Mouse (Mus musculus) stomach, embryonic 16.5 days (tissue): ENCODE measurements around the gene Nat10. TPM values are rescaled to one million over a fixed set of nuclear protein-coding genes. Genes with fewer than 3 reads are reported as not detected.

ENCODE experiments used
- ATAC-seq: fragments of 200-750 bp; cut with Nextera tagmentation; 2 replicates; pipeline ENCODE4 v1.8.0; 2017; ENCODE audit warnings: moderate number of reproducible peaks, moderate TSS enrichment; ENCODE audit not compliant: insufficient read depth, low FRiP score
- H3K27ac ChIP-seq: fragments of 300-500 bp; sonication (generic); 2 replicates; pipeline ENCODE4 v1.5.1; 2014; ENCODE audit warnings: low read length
- H3K27me3 ChIP-seq: fragments of 300-500 bp; sonication (generic); 2 replicates; pipeline ENCODE4 v1.6.1; 2014; ENCODE audit warnings: low read length, control low read depth, mixed read lengths; ENCODE audit not compliant: control insufficient read depth, insufficient read depth
- H3K36me3 ChIP-seq: fragments of 300-500 bp; sonication (generic); 2 replicates; pipeline ENCODE4 v1.6.1; 2014; ENCODE audit warnings: low read length; ENCODE audit not compliant: control insufficient read depth, insufficient read depth
- H3K4me1 ChIP-seq: fragments of 300-500 bp; sonication (generic); 2 replicates; pipeline ENCODE4 v1.6.1; 2014; ENCODE audit warnings: low read length, control low read depth, mixed read lengths; ENCODE audit not compliant: control insufficient read depth, insufficient read depth
- H3K4me2 ChIP-seq: fragments of 300-500 bp; sonication (generic); 2 replicates; pipeline ENCODE4 v1.6.1; 2014; ENCODE audit warnings: low read depth, low read length, mixed read lengths
- H3K4me3 ChIP-seq: fragments of 300-500 bp; sonication (generic); replicated peaks from 2 replicates; pipeline ENCODE4 v1.5.1; 2014; ENCODE audit warnings: mild to moderate bottlenecking, low read length
- H3K9ac ChIP-seq: fragments of 300-500 bp; sonication (generic); 2 replicates; pipeline ENCODE4 v1.6.1; 2014; ENCODE audit warnings: low read length
- H3K9me3 ChIP-seq: fragments of 300-500 bp; sonication (generic); replicated peaks from 2 replicates; pipeline ENCODE4 v1.6.1; 2016; ENCODE audit warnings: low read length, control low read depth; ENCODE audit not compliant: control insufficient read depth
- WGBS: fragments of 180-500 bp; shearing (Covaris S2); extraction: QIAGEN DNeasy Blood & Tissue Kit; methylation state at CpG from one replicate; pipeline ENCODE4 v1.1.7; 2014; 5-methylcytosine and 5-hydroxymethylcytosine counted together
- polyA plus RNA-seq: library from polyadenylated mRNA; unstranded; fragments of >200 nt; fragmentation: Nextera tagmentation; extraction: Ambion mirVana; gene quantifications from 2 replicates; pipeline ENCODE4 v1.2.1, GENCODE M21; 2015

Nat10 gene
- polyA plus RNA-seq, 1 experiment from 2014 or later: 27.1 TPM

DNA sequence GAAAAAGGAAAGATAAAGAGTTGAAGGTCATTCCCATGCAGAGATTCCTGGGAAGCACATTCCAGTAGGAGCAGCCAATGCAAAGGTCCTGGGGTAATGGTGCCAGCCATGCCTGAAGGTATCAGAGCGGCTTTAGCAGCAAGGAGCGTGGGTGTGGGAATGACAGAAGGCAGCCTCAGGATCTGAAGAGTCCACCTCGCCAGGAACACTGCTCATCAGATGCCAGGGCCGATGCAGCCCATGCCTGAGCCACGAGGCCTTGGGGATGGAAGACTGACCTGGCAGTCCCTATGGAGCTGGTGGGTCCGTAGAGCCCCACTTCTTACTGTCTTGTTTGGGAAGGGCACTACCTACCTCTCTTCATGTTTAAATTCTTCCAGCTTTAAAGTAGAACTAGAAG lies 9.3 kb downstream of the Nat10 start:
- no peak overlapping the region for H3K9ac ChIP-seq
- H3K4me3 ChIP-seq: no peak overlapping the region
- ATAC-seq: no peak
- H3K27ac ChIP-seq: no peak overlapping the region
- H3K4me1 ChIP-seq: no peaks in the 10 kb centered on the region
- no peaks in the 10 kb centered on the region for H3K36me3 ChIP-seq
- WGBS: 86% methylated on average over 6 of the region's 6 CpGs
- no peak overlapping the region for H3K4me2 ChIP-seq
- no peaks in the 10 kb centered on the region for H3K9me3 ChIP-seq
- H3K27me3 ChIP-seq: no peaks in the 10 kb centered on the region

DNA sequence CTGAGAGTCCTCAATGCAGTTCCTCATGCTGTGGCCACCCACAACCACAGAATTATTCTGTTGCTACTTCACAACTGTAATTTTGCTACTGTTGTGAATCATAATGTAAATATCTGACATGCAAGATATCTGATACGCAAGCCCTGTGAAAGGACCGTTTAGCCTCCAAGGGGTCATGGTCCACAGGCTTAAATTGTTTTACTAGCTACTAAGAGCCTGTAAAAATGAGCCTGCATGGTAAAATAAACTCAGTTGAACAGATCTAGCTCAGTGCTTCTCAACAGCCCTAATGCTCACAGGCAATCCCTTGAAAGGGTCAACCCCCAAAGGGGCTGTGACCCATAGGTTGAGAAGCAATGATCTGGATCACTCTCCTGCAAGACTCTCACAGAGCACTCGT lies 12.0 kb downstream of the Nat10 start:
- Histone ChIP-seq H3K9ac (no peak overlapping the region), H3K36me3 (no peaks in the 10 kb centered on the region), H3K27ac (no peak overlapping the region), H3K4me1 (no peaks in the 10 kb centered on the region), H3K9me3 (no peaks in the 10 kb centered on the region), H3K27me3 (no peaks in the 10 kb centered on the region), H3K4me2 (no peak overlapping the region), H3K4me3 (no peak overlapping the region)
- ATAC-seq: no peak
- 72% methylated on average over 3 of the region's 3 CpGs for WGBS

- WGBS: 88% methylated on average over 9 of the region's 9 CpGs
- H3K9me3 ChIP-seq: no peaks in the 10 kb centered on the region
- no peak overlapping the region for H3K4me3 ChIP-seq
- H3K36me3 ChIP-seq: no peaks in the 10 kb centered on the region
- H3K4me2 ChIP-seq: no peak overlapping the region
- no peaks in the 10 kb centered on the region for H3K27me3 ChIP-seq
- ATAC-seq: no peak
- H3K9ac ChIP-seq: no peak overlapping the region
- H3K27ac ChIP-seq: no peak overlapping the region
- H3K4me1 ChIP-seq: no peaks in the 10 kb centered on the region
Measured at GRCm38 (mm10) chr2:103747891-103748290, 13.2 kb downstream of the Nat10 start.

DNA sequence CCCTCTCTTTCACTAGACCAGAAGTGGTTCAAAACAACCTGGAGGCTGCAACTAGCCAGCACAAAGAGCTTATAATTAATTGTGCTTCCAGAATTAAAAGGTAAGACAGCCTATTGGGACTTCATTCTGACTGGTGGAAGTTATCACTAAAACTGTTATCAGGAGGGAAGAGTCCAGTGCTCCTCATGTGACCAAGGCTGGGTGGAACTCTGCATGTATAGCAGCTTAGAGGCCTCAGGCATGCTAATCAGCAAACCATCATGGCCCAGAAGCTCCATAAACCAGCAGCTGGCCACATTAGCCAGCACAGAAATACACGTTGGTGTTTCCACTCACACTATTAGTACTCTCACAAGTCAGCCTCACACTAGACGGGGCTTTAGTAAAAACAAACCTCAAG lies 14.3 kb downstream of the Nat10 start:
- 88% methylated on average over 2 of the region's 2 CpGs for WGBS
- no peak overlapping the region for H3K9ac ChIP-seq
- no peaks in the 10 kb centered on the region for H3K27me3 ChIP-seq
- H3K4me3 ChIP-seq: no peak overlapping the region
- no peaks in the 10 kb centered on the region for H3K36me3 ChIP-seq
- no peaks in the 10 kb centered on the region for H3K4me1 ChIP-seq
- no peak overlapping the region for H3K27ac ChIP-seq
- H3K4me2 ChIP-seq: no peak overlapping the region
- no peaks in the 10 kb centered on the region for H3K9me3 ChIP-seq
- ATAC-seq: no peak

- Histone ChIP-seq H3K27ac (no peak overlapping the region), H3K4me1 (no peaks in the 10 kb centered on the region), H3K9me3 (no peaks in the 10 kb centered on the region), H3K9ac (no peak overlapping the region), H3K27me3 (no peaks in the 10 kb centered on the region), H3K4me2 (no peak overlapping the region), H3K36me3 (no peaks in the 10 kb centered on the region), H3K4me3 (no peak overlapping the region)
- 83% methylated on average over 2 of the region's 2 CpGs for WGBS
- ATAC-seq: no peak
Measured at GRCm38 (mm10) chr2:103746096-103746495, 15.0 kb downstream of the Nat10 start.

GRCm38 (mm10) chr2:103745481-103745880 lies 15.6 kb downstream of the Nat10 start:
- no peak for ATAC-seq
- H3K9ac ChIP-seq: no peak overlapping the region
- 90% methylated on average over 5 of the region's 5 CpGs for WGBS

DNA sequence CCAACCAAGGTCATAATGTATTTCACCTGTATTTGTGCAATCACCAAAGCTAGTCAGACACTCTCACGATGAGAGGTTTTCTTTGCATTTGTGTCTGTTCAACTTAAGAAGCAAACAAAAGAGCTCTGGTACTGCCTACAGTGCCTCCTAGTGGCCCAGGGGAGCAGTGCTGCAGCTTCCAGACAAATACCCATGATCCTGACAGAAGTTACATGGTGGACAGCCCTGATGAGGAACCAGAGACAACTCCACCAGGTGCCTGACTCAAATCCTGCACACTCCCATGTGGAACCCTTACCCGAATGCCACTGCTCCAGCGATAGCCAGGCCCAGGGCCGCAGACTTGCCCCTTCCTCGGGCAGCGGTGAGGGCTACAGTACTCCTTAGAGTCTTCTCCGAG lies 17.1 kb downstream of the Nat10 start:
- no peak overlapping the region for H3K4me2 ChIP-seq
- no peak overlapping the region for H3K4me3 ChIP-seq
- no peaks in the 10 kb centered on the region for H3K4me1 ChIP-seq
- no peak overlapping the region for H3K27ac ChIP-seq
- H3K36me3 ChIP-seq: 0 out of 2 replicates have a peak, but pooled peaks cover 6% of the 10 kb centered on the region
- H3K9me3 ChIP-seq: no peaks in the 10 kb centered on the region
- H3K27me3 ChIP-seq: no peaks in the 10 kb centered on the region
- no peak overlapping the region for H3K9ac ChIP-seq
- ATAC-seq: no peak
- WGBS: 81% methylated on average over 7 of the region's 7 CpGs

More at GRCm38 (mm10) chr2:103745481-103745880, 15.6 kb downstream of the Nat10 start:
- no peaks in the 10 kb centered on the region for H3K4me1 ChIP-seq
- H3K9me3 ChIP-seq: no peaks in the 10 kb centered on the region
- no peak overlapping the region for H3K4me2 ChIP-seq
- H3K27ac ChIP-seq: no peak overlapping the region
- H3K27me3 ChIP-seq: no peaks in the 10 kb centered on the region
- H3K4me3 ChIP-seq: no peak overlapping the region
- H3K36me3 ChIP-seq: no peaks in the 10 kb centered on the region

GRCm38 (mm10) chr2:103743536-103743935 lies 17.5 kb downstream of the Nat10 start:
- no peak overlapping the region for H3K4me3 ChIP-seq
- WGBS: 87% methylated on average over 2 of the region's 2 CpGs
- no peaks in the 10 kb centered on the region for H3K27me3 ChIP-seq
- no peak overlapping the region for H3K27ac ChIP-seq
- no peak overlapping the region for H3K9ac ChIP-seq
- no peaks in the 10 kb centered on the region for H3K4me1 ChIP-seq
- no peak overlapping the region for H3K4me2 ChIP-seq
- no peak for ATAC-seq
- H3K36me3 ChIP-seq: 0 out of 2 replicates have a peak, but pooled peaks cover 6% of the 10 kb centered on the region
- no peaks in the 10 kb centered on the region for H3K9me3 ChIP-seq

- no peak for ATAC-seq
- Histone ChIP-seq H3K4me1 (no peaks in the 10 kb centered on the region), H3K36me3 (0 out of 2 replicates have a peak, but pooled peaks cover 6% of the 10 kb centered on the region), H3K27ac (no peak overlapping the region), H3K9ac (no peak overlapping the region), H3K27me3 (no peaks in the 10 kb centered on the region), H3K4me2 (no peak overlapping the region), H3K9me3 (no peaks in the 10 kb centered on the region), H3K4me3 (no peak overlapping the region)
- 95% methylated on average over 6 of the region's 6 CpGs for WGBS
Measured at GRCm38 (mm10) chr2:103742821-103743220, 18.2 kb downstream of the Nat10 start.

- H3K4me2 ChIP-seq: no peak overlapping the region
- no peak overlapping the region for H3K4me3 ChIP-seq
- no peak for ATAC-seq
- H3K36me3 ChIP-seq: peaks cover 15% of the 10 kb centered on the region
- no peaks in the 10 kb centered on the region for H3K27me3 ChIP-seq
- H3K4me1 ChIP-seq: no peaks in the 10 kb centered on the region
- no peaks in the 10 kb centered on the region for H3K9me3 ChIP-seq
- H3K9ac ChIP-seq: no peak overlapping the region
- 88% methylated on average over 6 of the region's 6 CpGs for WGBS
- no peak overlapping the region for H3K27ac ChIP-seq
Measured at GRCm38 (mm10) chr2:103731423-103731822, 29.6 kb downstream of the Nat10 start.
